ENCODE assay signal across 8 mouse cellular contexts in genomic region chr6:95445036-95445435, GRCm38 (mm10).
DNase-seq lines count a peak whose midpoint lies in the region; ATAC-seq and TF ChIP-seq lines count a peak whose summit lies in the region.

No protein-coding gene starts in this region.

- no peak for TF ChIP-seq CTCF in hindbrain, postnatal 0 days (IDR thresholded peaks at IDR 0.05; ENCODE audit: low read depth)

- H3K27ac ChIP-seq in hindbrain, postnatal 0 days, result no peak overlapping the region
- no peak overlapping the region for H3K27ac ChIP-seq in hindbrain, embryonic 16.5 days (ENCODE audit: low read depth, low read length)

- no peak overlapping the region for H3K4me2 ChIP-seq in hindbrain, postnatal 0 days (ENCODE audit: low read depth, low read length)
- H3K4me2 ChIP-seq in hindbrain, embryonic 16.5 days (ENCODE audit: low read length), result no peak overlapping the region

- intact Hi-C loops in heart, postnatal 36 days (cut with DNase I), result no loop called here

- H3K27me3 ChIP-seq in hindbrain, postnatal 0 days (ENCODE audit: insufficient read depth, low read length), result no peaks in the 10 kb centered on the region
- no peaks in the 10 kb centered on the region for H3K27me3 ChIP-seq in hindbrain, embryonic 16.5 days (replicated peaks; ENCODE audit: control insufficient read depth, insufficient read depth, low read length)

- no peaks in the 10 kb centered on the region for H3K36me3 ChIP-seq in hindbrain, postnatal 0 days (ENCODE audit: insufficient read depth, low read length)
- no peaks in the 10 kb centered on the region for H3K36me3 ChIP-seq in hindbrain, embryonic 16.5 days (ENCODE audit: control insufficient read depth, insufficient read depth, low read length)

- peak; percentile 35 for DNase-seq in hindbrain, postnatal 0 days (ENCODE audit: low spot score)
- peak; percentile 14 to 32 for DNase-seq in cerebellum, adult 18-20 months
- DNase-seq in heart, postnatal 36 days, result peak; percentile 49 to 63
- peak; percentile 77 for DNase-seq in ovary, postnatal 36 days (ENCODE audit: low spot score)
- DNase-seq in retina, embryonic 14.5 days (ENCODE audit: low spot score), result no peak
- no peak for DNase-seq in embryo, embryonic 11 days

- no peaks in the 10 kb centered on the region for H3K4me1 ChIP-seq in hindbrain, postnatal 0 days (ENCODE audit: insufficient read depth, low read length)
- no peaks in the 10 kb centered on the region for H3K4me1 ChIP-seq in hindbrain, embryonic 16.5 days (ENCODE audit: control insufficient read depth, insufficient read depth, low read depth, low read length)

- 56% methylated on average over 4 of the region's 4 CpGs for WGBS in hindbrain, postnatal 0 days
- 68% methylated on average over 4 of the region's 4 CpGs for WGBS in hindbrain, embryonic 16.5 days

- H3K9me3 ChIP-seq in hindbrain, postnatal 0 days (ENCODE audit: low read length), result no peaks in the 10 kb centered on the region
- H3K9me3 ChIP-seq in hindbrain, embryonic 16.5 days (ENCODE audit: control insufficient read depth, low read length), result no peaks in the 10 kb centered on the region; the same call in 1 of the 2 replicates

- no peak overlapping the region for H3K4me3 ChIP-seq in hindbrain, postnatal 0 days (ENCODE audit: low read length)
- no peak overlapping the region for H3K4me3 ChIP-seq in hindbrain, embryonic 16.5 days (ENCODE audit: low read length)

- no peak overlapping the region for H3K9ac ChIP-seq in hindbrain, postnatal 0 days (replicated peaks; ENCODE audit: low read length)
- H3K9ac ChIP-seq in hindbrain, embryonic 16.5 days (ENCODE audit: low read depth, low read length), result no peak overlapping the region

- ATAC-seq in hindbrain, postnatal 0 days, result no peak
- ATAC-seq in hindbrain, embryonic 16.5 days, result no peak
- no peak for ATAC-seq in inflammation-experienced regulatory T-cells, adult 6 months

Comparison
In these comparisons a context has a peak if more than half of its experiments do, and no peak if none do; other contexts are left out.
1. DNase-seq: peak in hindbrain, postnatal 0 days (single experiment), cerebellum, adult 18-20 months (2 of 2), heart, postnatal 36 days (2 of 2) and ovary, postnatal 36 days (single experiment); none in retina, embryonic 14.5 days (single experiment) and embryo, embryonic 11 days (single experiment).